Mouse (Mus musculus) frontal cortex, postnatal 25 days (tissue): ENCODE measurements at regions not wholly inside any gene's neighbourhood (a gene's known extent, or its start where the extent isn't known, plus 50 kb on each side); places are given as distances from the start of the nearest gene placed in this dataset.

Experiments used
- DNase-seq, 2 experiments: peaks; one replicate each; pipeline ENCODE4 v3.0.0; 2022; ENCODE audit warnings: low spot score in 2 of 2

DNA sequence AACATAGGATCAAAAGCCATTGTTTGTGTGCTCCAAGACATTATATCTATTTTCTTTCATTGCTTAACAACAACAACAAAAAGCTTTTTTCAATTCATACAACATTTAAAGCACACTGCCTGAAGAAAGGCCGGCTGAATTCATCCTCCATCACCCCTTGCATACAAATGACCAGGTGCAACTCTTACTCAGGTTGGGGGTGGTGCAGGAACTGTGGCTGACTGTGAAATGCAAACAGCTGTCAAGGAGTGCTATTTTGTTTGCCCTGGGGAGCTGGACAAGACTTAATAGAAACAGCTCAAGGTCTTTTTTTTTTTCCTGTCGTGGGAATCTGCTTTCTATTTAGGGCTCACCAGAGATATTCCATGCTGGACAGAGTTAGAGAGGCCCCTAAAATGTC is 406.6 kb upstream of the Cldn34d start:
- no peak for DNase-seq

DNA sequence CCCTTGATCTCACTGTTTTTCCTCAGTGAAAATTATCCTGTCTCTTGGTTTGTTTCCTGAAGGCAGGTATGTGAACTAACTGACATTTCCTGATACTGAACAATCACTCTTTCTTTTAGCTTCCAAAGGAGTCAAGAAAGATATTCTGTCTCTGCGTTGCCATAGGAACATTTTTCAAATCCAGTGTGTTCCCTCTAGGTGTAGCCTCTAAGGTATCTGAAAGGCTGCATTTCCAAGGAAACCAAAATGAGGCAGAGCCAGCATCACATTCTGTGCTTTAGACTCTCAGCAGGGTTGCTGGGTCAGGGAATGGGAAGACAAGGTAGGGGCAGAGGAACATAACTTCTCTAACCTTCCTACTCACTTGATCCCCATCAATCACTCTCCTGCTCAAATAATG is 411.2 kb upstream of the Cldn34d start:
- DNase-seq, result no peak

DNA sequence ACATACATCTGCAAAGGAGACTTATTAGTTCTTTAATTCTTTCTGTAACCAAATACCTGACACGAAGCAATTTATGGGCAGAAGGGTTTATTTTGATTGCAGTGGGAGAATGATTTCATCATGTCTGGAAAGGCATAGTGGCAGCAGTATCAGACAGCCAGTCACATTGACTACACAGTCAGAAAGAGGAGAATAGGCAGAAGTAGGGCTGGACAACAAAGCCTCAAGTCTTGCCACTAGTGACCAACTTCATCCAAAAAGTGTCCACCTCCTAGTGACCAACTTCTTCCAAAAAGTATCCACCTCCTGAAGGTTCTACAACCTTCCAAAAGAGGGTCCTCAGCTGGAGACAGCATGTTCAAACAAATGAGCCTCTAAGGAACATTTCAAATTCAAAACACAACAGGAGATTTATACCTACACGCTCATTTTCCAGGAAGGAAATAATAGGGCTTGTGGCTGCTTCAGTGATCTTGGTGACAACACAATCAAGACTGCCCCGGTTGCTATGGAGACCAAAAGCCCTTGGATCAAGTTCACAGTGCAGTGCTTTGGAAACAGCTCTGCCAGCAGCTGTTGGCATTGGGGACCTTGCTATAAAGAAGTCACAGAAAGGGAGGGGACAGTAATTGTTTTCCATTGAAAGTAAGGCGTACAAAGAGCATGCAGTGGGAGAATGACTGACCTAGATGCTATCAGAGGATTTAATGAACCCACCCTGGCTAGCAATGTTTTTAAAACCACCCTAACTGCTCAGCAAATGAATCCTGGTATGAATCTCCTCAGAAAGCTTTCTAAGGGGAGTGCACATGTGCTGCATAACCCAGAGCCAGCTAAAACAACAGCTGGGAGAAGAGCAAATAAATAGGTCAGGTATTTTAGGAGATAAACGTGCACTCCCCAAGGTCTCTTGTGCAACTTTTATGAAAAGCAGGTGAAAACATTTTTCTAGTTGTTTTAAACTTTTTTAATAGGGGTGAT is 448.0 kb upstream of the Cldn34d start:
- DNase-seq, result peak in 1 of 2 experiments; percentile 6

DNA sequence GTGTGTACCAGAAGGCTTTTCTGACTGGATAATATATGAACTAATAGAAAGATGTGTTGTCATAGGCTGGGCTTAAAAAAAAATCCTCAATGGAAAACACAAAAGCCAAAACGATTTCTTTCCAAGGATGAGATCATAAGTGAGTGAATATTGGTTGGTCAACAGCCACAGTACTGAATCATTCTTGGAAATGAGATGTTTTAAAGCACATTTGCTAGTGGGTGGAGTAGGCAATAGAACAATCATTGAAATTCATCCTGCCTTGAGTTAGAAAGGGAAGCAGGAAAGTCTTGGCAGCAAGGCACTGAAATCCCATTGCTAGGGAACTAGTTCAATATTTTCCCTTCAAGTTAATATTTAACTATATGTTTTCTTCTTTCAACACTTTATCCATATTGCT is 449.3 kb upstream of the Cldn34d start:
- DNase-seq, result no peak

DNA sequence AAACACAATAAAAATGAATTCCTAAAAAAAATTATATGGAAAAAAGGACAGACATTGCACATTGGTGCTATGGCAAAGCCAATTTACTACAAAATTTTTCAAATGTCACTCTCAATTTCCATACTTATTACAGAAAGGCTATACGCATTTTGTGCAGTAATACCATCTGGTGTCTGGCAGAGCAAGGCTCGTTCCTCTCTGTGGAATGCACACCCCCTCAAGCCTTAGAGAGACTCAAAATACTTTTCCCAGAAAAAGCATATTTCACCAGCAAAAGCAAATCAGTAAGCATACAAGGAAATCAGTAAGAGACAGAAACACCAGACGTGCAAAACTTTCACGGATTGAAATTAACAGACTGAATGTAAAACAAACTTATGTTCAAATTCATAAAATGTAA is 431.0 kb upstream of the Tbl1x start:
- DNase-seq, result no peak

DNA sequence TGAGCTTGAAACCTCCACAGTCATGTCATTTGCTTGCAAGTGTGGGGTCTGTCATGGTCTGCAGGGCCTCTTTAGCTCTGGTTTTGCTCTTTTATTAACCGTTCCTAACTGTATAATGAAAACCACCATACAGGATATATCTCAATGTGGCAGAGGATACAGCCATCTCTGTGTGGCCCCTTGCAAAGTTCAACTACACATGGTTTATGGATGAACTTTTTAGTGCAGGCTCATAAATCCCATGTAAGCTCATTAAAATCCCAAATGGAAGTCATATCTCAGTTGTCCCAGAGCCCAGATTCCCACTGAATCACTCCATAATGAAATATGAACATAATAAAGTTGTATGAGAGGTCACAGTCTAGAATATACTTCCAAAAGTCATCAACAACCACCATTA is 428.1 kb upstream of the Tbl1x start:
- DNase-seq, result no peak

DNA sequence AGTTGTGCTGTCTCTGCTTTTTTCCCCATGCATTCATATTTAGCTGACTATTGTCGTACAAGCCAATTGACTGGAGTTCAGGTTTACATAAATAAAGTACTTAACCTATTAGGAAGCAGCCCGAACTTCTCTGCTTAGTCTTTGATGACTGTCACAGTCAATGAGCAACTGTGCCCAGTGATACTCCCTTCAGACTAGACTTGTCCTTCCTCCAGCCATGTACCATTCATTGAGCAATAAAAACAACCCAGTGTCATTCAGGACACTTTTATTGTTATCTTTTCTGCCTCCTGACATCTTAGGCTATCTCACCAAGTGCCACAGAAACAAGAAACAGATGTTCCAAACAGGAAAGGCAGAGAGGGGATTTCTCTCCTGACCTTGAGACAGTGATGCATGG is 389.1 kb upstream of the Tbl1x start:
- DNase-seq, result no peak
